Mouse (Mus musculus) thymus, postnatal 10 days (tissue): Measurements from ENCODE around the gene Socs7.
A peak's percentile ranks its signal among the peaks of the same experiment; 100 is the strongest.

Source experiments
- DNase-seq, 2 experiments: peaks; one replicate each; pipeline ENCODE4 v3.0.0; 2021; ENCODE audit warnings: low spot score in 2 of 2

Socs7 gene

DNA sequence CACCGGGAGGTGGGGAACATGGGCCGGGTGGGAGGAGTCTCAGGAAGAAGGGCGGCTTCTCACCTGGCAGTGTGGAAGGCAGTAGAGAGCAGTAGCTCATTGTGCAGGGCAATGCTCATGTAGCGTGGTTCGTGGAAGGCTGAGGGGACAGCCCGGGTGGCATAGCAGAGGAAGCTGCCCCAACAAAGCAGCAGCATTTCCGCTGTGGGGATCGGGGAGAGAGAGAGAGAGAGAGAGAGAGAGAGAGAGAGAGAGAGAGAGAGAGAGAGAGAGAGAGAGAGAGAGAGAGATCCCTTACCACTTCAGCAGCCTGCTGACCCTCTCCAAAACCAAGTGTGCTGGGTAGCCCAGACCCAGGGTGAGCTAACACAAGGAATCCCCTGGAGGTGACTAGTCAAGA is 19.2 kb upstream of the Socs7 start:
- peak; percentile 21 to 31 for DNase-seq

DNA sequence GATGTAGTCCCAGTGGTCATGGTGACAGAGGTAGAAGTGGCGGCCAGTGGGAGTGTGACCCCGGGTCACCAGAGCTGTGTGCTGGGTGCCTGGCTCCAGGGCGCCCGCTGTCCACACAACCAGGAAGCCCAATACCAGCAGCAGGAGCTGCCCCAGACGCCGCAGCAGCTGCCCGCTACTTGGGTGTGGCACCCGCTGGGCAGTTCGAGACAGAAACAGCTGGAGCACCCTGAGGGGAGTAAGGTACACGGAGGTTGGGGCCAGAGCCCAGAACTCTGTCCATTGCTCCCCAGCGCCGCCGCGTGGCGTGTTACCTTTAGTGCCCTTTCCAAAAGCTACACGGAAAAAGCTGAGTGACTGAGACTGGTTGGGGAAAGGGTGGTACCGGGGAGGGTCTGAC is 18.7 kb upstream of the Socs7 start:
- peak; percentile 20 to 61 for DNase-seq

DNA sequence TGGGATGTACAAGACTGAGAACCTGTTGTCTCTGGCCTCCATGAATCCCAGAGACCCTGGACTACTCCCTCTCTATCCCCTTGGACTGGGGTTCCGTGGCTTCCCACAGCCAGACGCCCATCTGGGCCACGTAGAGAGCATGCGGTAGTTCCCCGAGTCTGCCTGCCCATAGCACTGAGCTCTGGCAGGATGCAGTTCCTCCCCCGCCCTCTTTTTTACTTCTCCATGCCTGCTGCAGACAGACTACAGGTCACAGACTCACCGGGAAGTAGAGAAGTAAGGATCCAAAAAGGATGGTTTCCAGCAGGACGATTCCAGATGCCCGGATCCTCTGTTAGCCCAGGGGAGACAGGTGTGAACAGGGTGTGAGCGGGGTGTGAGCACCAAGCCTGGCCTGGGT is 16.9 kb upstream of the Socs7 start:
- DNase-seq, result no peak

DNA sequence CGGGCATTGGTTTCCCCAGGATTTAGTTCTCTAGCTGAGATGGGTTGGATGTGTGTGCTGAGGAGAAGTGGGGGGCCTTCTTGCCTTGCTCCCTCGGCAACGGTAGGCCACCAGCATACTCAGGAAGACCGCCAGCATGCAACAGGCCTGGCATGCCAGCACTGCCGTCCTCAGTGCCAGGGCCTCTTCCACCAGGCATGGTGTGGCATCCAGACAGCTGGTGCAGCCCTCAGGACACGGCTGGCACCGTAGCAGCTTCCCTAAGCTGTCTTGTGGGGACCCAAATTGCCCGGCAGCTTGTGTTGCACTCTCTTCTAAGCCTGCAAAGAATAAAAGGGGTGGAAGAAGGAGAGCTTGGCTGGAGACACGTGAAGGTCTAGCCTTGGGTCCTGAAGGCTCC is 16.0 kb upstream of the Socs7 start:
- DNase-seq, result no peak

DNA sequence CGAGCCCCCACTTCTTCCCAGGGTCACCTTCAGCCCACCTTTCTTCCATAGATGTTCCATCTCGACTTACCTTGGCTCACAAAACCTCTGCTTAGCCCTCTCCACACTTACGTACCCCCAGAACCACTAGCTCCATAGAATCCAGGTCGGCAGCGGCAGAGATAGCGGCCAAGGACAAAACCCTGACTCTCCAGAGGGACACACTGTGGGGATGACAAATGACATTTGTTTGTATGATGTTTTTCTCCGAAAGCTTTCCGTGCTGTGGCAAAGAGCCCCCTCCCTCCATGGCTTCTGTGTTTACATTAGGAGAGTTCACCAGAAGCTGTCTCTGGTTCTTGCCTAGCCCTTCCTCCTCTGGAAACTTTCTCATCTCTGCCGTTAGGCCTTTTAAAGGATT is 15.1 kb upstream of the Socs7 start:
- DNase-seq, result no peak

DNA sequence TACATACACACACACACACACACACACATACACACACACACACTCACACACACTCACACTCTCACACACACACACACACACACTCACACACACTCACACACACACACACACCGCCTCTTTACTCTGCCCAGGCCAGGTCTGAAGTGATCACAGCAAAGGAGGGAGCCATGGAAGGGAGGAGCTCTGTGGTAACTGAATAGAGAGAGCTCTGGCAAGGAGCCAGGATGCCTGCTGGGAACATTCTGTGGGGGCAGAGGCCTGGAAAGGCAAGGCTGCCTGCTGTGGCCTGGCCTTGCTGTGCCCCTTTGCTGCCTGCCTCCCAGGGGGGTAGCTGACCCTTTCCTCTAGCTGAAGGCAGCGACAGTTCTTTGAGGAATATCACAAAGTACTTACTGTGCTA is 12.3 kb upstream of the Socs7 start:
- DNase-seq, result no peak

DNA sequence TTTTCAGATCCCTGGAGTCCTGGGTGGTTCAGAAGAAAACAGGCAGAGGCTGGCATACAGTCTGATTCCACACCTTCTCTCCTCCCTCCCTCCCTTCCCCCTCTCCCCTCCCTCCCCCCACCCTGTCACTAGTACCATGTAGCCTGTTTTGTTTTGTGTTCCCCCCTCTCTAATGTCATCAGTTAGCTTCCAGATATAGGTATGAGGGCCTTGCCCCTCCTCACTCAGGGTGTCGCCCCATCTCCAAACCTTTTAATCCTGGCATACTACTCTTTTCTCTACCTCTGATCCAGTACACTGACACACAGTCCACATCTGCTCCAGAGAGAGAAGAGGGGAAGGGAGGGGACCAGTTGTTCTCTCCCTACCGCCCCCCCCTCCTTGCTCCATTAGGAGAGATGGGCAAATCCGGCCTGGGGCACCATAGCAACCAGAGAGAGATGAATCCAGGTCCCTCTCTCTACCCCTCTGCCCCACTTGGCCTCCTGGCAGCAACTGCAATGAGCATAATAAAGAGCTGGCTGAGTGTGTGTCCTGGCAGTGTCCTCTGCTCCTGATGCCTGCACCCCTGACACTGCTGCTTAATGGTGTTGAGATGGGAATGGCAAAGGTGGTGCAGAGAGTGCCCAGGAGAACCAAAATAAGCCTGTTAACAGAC is 10.2 kb upstream of the Socs7 start, which contains the start of gene Gpr179:
Gene Gpr179, minus strand, starts transcription at position 51 of the 658 bp plus-strand sequence.
- no peak for DNase-seq

DNA sequence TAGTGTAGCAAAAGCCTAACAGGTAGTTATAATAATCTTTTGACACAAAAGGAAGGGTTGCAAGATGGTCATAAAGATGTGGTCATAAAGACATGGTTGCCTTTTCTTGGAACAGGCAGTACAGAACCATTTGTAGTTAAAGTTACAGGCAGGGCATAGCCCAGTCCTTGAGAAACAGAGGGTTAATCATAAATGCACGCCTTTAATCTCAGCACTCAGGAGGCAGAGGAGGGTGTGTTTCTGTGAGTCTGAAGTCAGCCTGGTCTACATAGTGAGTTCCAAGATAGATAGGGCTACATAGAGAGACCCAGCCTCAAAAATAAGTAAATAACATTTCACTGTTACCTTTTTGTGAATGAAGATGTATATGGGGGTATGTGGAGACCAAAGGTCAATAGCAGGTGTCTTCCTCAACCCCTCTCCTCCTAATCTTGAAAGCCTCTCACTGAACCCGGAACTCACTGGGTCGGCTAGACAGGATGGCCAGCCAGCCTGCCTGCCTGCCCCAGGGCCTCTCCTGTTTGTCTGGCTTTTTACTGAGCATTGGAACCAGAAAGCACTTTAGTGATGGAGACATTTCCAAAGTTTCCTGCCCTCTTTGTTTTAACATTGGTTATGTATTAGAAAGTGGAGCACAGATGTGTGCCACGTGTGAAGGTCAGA is 9.3 kb upstream of the Socs7 start:
- no peak for DNase-seq

DNA sequence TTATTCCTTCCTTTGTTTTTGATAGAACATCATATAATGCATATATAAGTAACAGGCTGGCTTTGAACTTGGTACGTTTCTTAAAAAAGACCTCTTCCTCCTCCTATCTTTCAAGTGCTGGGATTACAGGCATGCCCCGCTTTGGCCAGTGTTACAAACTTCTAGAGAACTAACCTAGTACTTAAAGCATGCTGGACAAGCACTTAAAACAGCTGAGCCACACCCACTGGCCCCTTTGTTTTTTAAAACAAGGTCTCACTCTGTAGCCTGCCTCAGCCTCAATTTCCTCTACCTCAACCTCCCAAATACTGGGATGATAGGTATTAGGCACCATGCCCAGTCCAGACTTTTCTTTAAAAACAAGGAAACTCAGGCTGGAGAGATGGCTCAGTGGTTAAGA is 7.7 kb upstream of the Socs7 start:
- no peak for DNase-seq

DNA sequence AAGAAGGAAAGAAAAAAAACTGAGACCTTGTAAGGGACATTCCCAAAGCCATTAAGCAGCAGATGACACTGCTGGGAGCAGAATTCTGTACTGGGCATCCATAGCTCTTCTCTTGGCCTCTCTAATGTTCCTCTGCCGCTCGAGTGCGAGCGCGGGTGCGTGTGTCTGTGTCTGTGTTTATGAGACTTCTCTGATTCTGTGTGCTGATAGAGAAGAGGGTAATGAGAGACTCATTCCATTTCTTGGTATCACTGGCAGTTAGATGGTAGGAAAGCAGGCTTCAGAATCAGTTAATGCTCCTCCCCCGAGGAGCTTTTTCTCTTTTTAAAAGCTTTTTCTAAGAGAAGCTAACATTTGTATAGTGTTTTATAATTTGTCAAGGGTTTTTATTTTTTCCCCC is 7.1 kb upstream of the Socs7 start:
- no peak for DNase-seq

DNA sequence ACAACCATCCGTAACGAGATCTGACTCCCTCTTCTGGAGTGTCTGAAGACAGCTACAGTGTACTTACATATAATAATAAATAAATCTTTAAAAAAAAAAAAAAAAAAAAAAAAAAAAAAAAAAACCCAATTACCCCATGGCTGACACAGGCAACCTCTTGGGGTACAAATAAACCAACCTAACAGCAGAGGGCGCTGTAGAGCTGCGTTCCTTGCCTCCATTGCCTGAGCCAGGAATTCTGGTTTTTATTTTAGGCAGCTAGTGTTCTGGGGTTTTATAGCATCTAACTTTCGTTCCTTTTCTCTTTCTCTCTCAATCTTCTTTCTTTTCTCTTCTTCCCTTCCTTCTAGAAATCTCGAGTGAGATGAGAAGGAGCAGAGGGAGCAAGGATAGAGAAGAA is 4.7 kb upstream of the Socs7 start:
- DNase-seq, result peak; percentile 50 to 79

DNA sequence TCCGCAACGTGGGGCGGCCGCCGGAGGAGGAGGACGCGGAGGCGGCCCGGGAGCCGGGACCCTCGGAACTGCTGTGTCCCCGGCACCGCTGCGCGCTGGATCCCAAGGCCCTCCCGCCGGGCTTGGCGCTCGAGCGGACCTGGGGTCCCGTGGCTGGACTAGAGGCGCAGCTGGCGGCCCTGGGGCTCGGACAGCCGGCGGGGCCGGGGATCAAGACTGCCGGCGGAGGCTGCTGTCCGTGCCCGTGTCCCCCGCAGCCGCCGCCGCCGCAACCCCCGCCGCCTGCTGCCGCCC is 245 bp downstream of the Socs7 start:
- DNase-seq, result peak; percentile 10 to 44

DNA sequence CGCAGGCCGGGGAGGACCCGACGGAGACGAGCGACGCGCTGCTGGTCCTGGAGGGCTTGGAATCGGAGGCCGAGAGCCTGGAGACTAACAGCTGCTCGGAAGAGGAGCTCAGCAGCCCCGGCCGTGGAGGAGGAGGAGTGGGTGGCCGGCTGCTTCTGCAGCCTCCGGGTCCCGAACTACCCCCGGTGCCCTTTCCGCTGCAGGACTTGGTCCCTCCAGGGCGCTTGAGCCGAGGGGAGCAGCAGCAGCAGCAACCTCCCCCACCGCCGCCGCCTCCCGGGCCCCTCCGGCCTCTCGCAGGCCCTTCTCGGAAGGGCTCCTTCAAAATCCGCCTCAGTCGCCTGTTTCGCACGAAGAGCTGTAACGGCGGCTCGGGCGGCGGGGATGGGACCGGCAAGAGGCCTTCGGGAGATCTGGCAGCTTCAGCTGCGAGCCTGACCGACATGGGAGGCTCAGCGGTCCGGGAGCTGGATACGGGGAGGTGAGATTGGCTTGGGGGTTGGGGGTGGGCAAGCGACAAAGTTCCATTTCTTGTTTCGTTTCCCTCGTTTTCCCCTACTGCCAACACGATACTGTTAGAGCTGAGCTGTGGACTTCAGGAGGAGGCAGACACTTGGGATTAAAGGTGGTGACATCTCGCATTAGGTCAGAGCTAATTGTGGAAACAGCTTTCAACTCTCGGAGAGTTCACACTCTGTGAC is 742 bp downstream of the Socs7 start:
- DNase-seq, result peak; percentile 14 to 37

DNA sequence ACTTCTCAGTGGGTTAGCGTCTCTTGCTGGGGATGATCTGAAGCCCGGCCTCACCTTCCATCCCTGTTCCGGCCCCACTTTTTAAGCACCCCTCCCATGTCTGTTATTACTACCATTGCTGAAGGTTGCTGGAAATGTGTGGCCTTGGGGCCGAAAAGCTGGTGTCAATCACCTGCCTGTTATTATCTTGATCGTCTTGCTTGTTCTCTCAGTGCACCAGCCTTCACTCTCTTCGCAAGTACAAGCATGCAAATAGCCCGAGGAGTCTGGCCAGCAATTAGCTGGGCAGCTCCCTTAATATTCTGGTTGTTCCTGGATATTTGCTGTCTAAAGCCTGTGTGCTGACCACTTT is 1.3 kb downstream of the Socs7 start:
- DNase-seq, result no peak

DNA sequence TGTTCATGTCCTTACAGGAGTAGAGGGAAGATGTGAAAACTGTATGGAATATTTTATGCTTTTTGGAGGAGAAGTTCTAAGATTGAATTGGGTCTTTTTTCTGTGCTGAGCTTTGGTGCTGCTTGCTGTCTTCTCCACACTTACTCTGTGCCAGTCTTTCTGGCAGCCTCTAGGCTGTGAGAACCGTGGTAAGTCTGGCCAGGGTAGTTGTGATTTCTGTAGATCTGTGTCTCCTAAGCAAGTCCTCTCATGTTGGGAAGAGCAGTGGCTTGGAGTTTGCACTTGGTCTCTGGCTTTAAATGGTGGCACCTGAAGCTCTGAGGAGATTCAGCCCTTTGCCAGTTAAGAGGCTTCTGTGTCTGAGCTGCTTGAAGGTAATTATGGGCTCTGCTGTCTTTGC is 3.2 kb downstream of the Socs7 start:
- DNase-seq, result no peak

DNA sequence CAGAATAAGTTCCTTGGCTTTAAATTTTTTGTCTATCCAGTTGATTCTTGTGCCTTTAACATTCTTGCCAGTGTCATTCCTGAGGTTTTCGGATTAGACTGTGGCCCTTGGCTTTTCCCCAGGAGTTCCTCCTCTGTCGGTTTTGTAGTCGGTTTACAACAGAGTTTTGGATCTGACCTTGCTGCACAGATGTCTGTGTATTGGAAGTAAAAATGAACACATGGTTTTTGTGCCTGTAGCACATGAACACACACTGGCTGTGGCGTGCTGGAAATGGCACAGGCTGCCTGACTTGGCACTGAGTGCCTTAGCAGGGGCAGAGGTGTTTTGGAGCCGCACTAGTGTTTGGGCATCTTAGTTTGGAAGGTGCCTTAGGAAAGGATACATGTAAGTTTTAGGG is 6.2 kb downstream of the Socs7 start:
- no peak for DNase-seq

DNA sequence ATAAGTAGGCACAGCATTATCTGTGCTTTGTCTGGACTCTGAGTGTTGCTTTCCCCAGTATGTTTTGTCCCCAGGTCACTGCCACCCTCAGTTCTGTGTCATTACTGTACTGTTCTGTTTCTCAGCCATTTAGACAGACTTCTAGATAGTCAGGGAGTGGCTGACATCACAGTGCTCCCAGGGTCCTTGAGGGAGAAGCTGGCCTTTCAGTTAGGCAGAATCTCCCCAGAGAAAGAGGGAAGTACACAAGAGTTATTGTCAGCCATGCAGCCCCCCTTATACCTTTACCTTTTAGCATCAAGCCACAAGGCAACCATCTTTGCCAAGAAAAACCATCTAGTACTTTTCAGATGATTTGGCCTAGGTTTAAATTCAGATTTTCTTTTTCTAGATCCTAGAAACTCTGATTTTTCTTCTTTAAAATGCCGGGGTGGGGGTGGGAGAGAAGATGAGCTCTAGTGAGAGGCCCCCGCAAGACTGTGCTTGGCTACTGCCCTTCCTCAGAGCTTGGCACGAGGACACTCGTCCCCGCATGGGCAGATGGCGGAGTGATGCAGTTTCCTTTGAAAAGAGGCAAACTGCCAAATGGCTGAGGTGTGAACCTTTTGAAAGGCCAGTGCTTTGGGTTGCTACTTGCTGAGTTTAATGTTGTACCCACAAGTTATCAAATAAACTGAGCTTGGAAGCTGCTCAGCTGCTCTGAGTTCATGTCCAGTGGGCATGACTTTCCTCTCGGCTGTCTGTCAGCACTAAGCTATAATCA is 8.2 kb downstream of the Socs7 start:
- DNase-seq, result no peak

DNA sequence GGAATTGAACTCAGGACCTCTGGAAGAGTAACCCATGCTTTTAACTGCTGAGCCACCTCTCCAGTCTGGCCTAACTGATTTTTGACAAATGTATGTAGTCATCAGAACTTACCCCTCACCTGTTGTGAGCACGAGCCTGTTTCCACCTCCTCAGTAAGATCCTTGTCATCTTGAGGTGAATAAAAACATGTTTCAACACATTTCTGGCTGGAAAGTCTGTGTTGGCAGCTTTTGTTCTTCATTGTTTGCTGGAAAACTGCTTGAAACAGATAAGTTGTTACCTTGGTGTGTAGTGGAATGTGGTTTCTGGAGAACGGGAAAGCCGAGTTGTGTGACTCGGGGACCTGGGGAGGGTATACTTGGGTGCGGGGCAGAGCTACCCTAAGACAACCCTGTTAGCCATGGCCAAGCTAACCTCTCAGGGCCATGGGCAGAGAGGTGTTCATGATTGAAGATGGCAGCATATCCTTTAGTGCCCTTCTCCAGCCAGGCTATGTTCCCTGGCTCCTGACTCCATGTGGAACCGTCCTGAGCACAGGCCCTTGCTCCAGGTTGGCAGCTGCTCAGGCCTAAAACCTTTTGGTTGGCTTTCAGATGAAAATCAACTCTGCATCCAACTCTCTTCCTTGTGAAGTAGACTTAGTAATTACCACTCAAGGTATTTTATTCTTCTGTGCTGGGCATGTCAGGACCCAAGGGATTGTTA is 10.0 kb downstream of the Socs7 start:
- no peak for DNase-seq

DNA sequence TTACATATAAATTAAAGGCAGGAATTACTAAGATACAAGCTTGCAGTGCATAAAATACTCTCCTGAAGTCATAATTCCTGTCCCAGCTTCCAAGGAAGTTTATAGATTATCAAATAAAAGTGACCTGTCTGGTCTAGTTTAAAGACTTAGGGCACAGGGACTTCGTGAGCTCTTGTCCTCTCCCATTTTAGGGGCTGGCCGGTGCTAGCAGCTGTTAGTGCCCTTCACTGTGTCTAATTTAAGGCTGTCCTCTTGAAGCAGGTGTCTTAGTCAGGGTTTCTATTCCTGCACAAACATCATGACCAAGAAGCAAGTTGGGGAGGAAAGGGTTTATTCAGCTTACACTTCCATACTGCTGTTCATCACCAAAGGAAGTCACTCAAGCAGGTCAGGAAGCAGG is 11.1 kb downstream of the Socs7 start:
- DNase-seq, result no peak

DNA sequence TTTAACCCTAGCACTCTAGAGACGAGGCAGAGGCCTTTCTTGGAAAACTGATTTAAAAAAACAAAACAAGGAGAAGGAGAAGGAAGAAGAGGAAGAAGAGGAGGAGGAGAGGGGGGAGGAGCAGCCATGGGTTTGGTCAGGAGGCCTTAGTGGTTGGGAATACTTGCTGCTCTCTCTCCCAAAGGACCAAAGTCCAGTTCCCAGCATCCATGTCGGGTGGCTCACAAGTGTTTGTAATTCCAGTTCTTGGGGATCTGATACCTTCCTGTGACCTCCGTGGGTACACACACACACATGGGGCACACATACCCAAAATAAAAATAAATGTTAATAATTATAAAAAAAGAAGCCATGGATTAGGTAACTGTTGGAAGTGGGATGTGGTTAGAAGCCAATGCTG is 17.7 kb downstream of the Socs7 start:
- no peak for DNase-seq

DNA sequence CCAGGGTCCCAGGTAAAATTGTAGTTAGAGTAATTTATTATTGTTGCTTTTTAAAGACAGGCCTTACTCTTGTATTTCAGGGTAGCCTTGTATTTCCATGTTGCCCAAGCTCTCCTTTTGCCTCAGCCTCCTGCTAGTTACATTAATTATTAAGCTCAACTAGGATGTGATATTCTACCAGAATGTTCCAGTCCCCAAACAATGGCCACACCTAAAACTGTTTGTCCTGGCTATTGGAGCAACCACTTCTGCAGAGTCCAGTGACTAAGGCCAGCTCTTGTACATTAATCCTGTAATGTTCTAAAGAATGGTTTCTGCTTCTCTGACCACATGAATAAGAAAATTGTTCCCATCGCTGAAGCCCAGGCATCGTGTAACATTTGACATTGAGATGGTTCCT is 20.7 kb downstream of the Socs7 start:
- no peak for DNase-seq

DNA sequence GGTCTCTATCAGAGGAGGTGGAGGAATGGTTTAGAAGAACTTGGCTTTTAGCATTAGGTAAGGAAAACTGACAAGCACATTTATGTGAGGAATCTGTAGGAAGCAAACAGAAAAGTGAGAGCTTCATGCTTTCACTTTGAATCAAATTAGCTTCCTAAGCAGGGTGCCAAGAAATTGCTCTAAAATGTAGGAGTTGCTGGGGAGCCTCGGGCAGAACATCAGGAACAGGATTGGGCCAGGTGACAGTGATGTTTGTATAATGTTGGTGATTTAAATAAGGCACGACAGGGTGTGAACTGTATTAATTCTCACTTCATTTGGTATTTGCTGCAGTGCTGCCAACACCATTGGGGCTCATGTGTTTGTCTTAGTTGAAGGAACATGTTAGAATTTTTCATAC is 21.4 kb downstream of the Socs7 start:
- DNase-seq, result no peak
